Mouse (Mus musculus) embryonic fibroblast, embryonic 13.5 days (primary cell): ENCODE results near the gene Dhrs9.

ENCODE experiments used
- CTCF ChIP-seq: IDR thresholded peaks from 2 replicates; pipeline ENCODE4 v1.5.1; 2011; ENCODE audit warnings: mild to moderate bottlenecking, control low read depth, low read length, moderate library complexity, borderline replicate concordance; ENCODE audit not compliant: insufficient read depth
- POLR2A ChIP-seq: IDR thresholded peaks from 2 replicates; pipeline ENCODE4 v1.6.1; 2011; ENCODE audit warnings: low read depth, mild to moderate bottlenecking, control low read depth, low read length, moderate library complexity

GRCm38 (mm10) chr2:69414539-69414938 is 34.3 kb downstream of the Dhrs9 start:
- no peak for TF ChIP-seq POLR2A
- TF ChIP-seq CTCF = no peak
